Mouse (Mus musculus) ZHBTc4 (cell line): ENCODE results near the gene Slc44a2.

ENCODE experiments used
- DNase-seq: peaks from one replicate; pipeline ENCODE4 v3.0.0-alpha.2; 2011; ENCODE audit warnings: low read depth, low spot score

Slc44a2 gene

GRCm38 (mm10) chr9:21370876-21371275 is 50.4 kb downstream of the Slc44a2 start:
- peak; percentile 54 for DNase-seq

- DNase-seq = no peak
Measured at GRCm38 (mm10) chr9:21372508-21372907, 52.0 kb downstream of the Slc44a2 start.

- no peak for DNase-seq
Measured at GRCm38 (mm10) chr9:21379195-21379594, 58.7 kb downstream of the Slc44a2 start.

GRCm38 (mm10) chr9:21380868-21381267 is 60.4 kb downstream of the Slc44a2 start:
- DNase-seq = no peak

- DNase-seq = no peak
Measured at GRCm38 (mm10) chr9:21383966-21384365, 63.5 kb downstream of the Slc44a2 start.

- no peak for DNase-seq
Measured at GRCm38 (mm10) chr9:21392646-21393175, 72.2 kb downstream of the Slc44a2 start.

GRCm38 (mm10) chr9:21395692-21396091 is 75.2 kb downstream of the Slc44a2 start:
- DNase-seq = no peak

GRCm38 (mm10) chr9:21397170-21397569 is 76.7 kb downstream of the Slc44a2 start:
- DNase-seq = no peak

GRCm38 (mm10) chr9:21401042-21401441 is 80.5 kb downstream of the Slc44a2 start:
- no peak for DNase-seq

GRCm38 (mm10) chr9:21402764-21403253 is 82.3 kb downstream of the Slc44a2 start:
- no peak for DNase-seq

GRCm38 (mm10) chr9:21403745-21404144 is 83.2 kb downstream of the Slc44a2 start:
- no peak for DNase-seq
